Mouse (Mus musculus): ENCODE data around the gene Ptrh1.

Gene Ptrh1

DNA sequence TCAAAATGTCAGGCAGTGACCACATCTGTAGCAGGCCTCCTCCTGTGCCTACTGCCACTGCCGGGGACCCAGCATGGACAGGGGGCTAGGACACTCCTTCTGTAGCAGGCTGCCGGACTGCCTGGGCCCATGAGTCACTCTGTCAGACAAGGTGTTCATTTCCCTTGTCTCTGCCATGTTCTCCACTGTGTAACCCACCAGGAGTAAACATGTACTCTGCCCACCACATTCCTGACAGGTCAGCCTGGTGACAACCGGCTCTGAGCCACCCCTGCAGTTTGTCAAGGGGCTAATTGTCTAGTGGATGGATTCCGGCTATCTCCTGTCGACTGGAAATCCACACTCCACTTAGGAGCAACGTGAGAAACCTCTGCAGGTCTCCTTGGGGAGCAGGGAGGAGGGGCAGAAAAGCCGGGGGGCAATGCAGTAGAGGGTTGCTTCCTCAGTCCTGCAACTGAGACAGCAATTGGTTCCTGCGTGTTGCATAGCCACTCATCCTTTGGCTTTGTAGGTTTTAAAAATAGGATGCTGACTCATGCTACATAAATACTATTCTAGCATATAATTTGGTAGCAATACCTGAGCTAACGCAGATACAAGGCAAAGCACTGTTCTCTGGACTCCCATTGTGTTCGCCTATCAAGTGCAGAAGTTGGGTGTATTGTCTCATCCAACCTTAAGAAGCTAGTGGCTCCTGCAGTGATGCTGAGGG is 22.8 kb downstream of the Ptrh1 start:
- DNase-seq: no peak

DNA sequence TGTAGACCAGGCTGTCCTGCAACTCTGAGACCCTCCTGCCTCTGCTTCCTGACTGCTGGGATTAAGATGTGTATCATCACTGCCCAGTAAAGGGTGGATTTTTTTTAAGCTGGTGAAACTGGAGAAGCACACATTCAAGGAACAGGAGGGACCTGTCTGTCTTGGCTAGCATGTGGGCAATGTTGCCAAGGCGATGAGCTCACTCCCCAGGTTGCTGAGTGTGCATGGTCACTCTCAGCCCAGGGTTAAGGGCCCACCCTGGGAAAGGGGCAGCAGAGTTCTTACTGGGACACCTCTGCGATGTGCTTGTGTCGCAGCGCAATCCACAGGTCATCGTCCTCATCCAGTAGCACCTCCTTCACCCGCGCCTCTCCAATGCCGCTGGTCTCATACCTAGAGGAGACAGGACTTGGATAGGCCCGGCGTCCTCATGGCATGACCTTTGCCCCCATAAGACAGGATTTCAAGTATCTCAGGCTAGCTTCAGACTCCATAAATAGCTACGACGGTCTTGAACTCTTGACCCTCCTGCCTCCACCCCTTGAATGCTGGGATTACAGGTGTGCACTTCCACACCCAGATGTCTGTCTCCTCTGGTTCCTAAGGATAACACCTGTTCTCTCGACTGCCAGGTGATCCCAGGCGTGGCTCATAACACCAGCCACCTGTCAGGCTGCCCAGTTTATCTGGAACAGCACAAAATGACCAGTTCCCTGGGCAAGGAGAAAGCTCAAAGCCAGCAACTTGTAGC is 33.4 kb downstream of the Ptrh1 start:
- no peak for DNase-seq

DNA sequence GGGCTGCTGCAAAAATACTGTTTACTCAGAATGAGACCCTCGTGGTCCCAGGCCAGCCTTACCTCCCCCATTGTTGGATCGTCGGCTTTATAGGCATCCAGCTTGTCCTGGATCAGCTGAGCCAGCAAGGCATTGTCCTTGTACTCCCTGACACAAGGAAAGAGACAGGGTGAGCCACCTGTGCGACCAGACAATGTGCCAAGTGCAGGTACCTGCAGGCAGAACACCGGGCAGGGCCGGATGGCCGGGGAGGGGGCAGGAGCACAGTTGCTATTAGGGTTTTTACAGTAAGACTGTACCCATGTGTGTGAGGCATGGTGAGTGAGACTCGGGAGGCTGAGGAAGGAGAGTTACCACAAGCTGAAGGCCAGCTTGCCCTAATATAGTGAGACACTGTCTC is 36.4 kb downstream of the Ptrh1 start:
- DNase-seq: no peak

DNA sequence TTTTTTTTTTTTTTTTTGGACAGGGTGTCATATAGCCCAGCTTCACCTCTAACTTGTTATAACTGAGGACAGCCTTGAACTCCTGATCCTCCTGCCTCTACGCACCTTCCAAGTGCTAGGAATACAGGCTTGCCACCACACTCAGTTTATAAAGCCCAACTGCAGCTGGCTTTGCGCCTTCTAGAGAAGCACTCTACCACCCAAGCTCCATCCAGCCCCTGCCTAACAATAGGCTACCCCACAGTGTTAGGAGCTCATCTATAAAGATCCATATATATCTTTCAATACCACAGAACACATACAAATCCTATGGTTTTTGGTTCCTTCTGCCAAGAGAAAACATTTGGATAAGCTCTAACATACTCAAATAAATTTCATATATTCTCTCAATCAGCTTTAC is 40.9 kb downstream of the Ptrh1 start:
- DNase-seq: no peak

DNA sequence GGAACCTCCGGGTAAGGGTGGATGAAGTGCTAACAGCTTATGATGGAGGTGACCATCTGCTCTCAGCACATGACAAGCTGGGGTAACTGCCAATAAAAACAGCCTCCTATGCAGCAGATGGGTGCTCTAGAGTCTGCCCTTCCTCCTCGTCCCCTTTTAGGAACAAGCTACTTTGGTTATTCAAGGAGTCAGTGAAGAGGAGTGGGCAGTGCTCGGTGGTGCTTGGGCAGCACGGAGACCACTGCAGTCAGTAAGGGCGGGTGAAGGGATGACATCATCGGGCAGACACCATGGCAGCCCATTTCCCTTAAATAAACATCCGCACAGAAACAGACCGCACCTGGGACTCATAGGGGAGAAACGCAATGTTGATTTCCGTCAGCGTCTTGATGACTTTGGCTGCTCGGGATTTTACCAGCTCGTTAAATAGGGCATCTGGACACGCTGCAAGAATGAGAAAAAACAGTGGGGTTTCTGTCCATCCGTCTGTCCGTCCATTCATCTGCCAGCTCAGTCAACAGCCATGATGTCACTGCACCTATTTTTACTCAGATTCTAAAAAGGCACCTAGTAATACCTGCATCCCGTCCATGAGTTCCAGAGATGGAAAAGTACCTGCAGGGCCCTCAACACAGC is 41.5 kb downstream of the Ptrh1 start:
- no peak for DNase-seq

DNA sequence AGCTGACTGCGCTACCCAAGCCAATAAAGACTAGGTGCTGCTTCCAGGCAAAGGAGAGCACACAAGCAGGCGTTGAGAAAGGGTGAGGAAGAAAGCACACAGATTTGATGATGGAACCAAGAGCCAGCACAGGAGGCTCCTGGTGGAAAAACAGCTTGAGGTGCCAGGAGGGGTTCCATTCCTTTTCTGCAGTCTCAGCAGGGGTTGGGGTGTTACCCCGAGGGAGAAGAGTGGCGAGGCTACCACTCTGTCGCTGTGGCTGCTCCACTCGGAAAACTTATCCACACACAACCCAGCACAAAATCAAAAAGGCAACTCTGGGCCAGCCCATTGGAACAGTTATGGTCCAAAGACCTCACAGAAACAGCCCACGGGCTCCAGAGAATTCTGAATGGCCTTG is 42.0 kb downstream of the Ptrh1 start:
- DNase-seq: no peak

DNA sequence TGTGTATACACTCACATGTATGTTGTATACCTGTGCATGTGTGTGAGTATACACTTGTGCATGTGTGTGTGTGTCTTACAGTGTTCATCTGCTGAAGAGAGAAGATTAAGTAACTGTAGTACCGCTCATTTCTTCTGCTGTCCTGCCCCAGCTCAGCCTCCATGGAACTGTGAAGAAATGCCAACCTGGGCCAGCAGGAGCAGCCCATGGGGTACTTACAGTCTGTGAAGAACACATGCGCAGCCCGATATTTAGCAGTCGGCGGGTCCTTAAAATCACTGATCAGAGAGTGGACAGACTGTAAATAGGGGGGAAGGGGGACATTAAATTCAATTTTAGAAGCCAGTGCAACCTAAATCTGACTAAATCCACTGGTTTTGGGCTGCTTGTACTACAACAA is 42.6 kb downstream of the Ptrh1 start:
- DNase-seq: no peak

DNA sequence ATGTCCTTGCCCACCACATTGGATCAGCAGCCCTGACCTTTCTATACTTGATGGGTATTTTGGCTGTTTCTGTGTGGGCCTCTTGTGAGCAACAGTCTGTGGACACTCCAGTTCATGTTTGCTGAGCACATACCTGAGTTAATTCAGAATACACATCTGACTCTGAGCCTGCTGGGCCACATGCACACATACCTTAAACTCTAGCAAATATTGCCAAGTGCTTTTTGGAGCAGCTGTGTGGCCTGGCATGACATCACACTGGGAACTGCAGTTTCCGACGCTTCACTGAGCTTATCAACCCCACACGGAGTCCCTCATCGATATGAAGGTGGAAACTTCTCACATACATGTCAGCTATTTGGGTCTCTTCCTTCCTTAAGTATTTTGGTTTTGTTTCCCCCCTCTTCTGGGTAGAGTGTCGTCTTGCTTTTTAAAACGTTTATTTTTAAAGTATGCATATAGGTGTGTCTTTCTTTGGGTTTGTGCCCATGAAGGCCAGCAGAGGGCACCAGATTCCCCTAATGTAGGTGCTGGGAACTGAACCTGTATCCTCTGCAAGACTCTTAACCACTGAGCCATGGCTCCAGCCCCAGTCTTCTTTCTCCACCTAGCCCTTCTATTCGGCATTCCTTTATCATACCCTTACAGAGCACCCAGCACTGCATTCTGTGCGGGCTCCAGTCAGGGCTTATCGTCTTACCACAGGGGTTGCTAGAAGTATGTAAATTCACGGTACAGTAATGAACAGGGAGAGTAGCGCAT is 45.6 kb downstream of the Ptrh1 start:
- no peak for DNase-seq

DNA sequence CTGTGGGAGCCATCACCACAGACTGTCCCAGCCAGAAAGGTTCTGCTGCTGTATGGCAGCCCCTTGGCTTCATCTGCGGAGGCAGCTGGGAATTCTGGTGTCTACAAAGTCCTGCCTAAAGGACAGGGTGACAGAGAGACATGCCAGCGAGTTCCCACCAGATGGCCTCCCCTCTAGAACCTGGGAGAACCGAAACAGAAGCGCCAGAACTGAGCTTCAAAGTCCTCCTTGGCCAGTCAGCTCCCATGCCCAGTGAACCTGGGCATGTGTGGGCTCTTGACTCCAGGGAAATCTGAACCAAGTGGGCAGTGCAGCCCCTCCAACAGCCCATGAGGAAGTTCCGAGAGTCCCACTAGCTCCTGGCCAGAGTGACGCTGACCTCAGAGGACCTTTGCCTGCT is 47.1 kb downstream of the Ptrh1 start:
- no peak for DNase-seq

DNA sequence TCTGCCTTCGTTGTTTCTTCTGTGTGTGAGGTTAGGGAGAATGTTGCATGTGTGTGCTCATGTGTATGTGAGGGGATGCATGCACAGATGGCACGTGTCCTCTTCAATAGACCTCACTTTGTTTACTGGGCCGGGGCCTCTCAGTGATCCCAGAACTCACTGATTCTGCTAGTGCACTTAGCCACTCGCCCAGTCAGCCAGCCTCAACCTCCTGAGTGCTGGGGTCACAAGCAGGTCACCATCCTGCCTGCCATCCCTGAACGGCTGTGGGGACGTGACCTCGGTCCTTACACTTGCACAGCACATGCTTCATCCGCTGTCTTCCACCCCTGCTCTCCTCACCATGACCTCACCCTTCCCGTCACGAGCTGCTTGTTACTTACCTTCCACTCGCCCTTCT is 47.6 kb downstream of the Ptrh1 start:
- DNase-seq: no peak

DNA sequence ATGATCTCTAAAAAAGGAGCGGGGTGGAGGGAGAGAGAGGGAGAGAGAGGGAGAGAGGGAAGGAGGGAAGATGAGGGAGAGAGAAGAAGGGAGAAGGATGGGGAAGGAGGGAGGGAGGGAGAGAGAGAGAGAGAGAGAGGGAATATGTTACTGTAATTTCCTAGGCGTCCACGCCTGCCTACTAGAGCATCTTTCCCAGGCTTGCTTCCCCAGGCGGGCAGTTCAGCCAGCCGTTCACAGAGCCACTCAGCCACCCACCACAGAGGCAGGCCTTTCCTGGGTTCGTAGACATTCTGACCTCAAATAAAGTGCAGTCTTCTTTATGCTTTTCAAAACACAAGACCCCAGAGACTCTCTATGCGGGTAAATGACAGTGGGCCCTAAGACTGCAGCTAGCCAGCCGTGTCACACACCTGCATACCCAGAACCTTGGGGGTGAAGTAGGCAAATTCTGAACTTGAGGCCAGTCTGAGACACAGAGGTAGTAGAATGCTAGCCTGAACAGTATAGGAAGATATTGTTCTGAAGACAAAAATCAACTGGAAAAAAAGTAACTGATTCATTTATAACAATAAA is 48.1 kb downstream of the Ptrh1 start:
- DNase-seq: no peak

DNA sequence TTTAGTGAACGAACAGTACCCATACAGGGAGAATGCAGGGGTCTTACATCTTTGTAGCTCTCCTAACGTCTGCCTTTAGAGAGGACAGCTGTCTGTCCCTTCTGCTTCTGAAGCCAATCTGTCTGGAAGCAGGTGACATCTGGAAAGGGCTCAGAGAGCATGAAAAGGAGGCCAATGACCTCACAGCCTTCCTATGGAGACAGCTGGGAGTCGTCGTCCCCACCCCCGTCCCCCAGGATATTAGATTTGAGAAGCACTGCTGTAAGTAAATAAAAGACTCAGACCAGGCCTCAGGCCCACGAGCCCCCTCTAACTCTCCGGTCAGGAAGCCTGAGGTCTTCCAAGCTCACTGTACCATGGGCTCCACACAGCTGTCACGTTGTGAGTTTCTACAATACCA is 48.6 kb downstream of the Ptrh1 start:
- no peak for DNase-seq

DNA sequence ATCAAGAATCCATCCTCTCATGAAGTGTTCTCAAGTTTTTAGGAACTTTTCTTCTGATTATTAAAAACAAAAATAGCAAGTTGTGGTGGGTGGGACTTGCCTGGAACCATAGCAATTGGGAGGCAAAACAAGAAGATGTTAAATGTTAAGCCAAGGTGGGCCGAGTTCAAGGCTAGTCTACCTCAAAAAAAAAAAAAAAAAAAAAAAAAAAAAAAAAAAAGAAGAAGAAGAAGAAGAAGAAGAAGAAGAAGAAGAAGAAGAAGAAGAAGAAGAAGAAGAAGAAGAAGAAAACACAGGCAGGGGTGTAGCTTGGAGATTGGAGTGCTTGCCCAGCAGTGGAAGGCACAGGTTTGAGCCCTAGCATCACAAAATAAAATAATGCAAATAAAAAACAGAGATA is 49.2 kb downstream of the Ptrh1 start:
- no peak for DNase-seq

DNA sequence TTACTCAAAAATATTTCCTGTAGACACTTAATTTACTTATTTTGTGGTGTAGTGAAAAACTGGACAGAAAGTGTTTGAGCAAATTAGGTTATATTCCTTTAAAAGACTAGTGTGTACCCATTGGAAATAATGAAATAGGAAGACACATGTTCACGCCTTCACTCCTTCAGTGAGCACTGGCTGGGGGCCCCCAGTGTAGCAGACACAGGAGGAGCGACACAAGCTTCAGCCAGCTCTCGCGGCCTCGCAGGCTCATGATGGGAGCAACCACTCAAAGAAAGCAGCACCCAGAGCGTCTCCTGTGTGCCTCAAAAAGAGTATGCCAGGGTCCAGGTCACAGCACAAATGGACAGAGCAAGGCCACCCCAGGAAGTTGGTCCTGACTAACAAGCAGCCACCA is 50.2 kb downstream of the Ptrh1 start:
- DNase-seq: no peak
